Mouse (Mus musculus) G1E (cell line): ENCODE data around the gene Napb.
"Not testable (repeated sequence)": the region's sequence is repeated elsewhere in the genome, so short reads cannot be mapped to it uniquely, and the experiment has no call there.

ENCODE experiments used
- CTCF ChIP-seq: IDR thresholded peaks from 2 replicates; pipeline ENCODE4 v1.5.1; 2012; ENCODE audit warnings: low read depth, low read length, inconsistent platforms, mixed read lengths
- GATA1 ChIP-seq: IDR thresholded peaks from 2 replicates; pipeline ENCODE4 v1.6.1; 2012; ENCODE audit warnings: borderline replicate concordance, low read length, inconsistent platforms, mixed read lengths
- POLR2AphosphoS5 ChIP-seq: IDR thresholded peaks from 2 replicates; pipeline ENCODE4 v1.6.1; 2012; ENCODE audit warnings: low read depth, low read length, inconsistent platforms; ENCODE audit not compliant: insufficient replicate concordance
- TAL1 ChIP-seq: conservative IDR thresholded peaks from 2 replicates; pipeline ENCODE4 v1.6.1; 2012; ENCODE audit warnings: low read depth, low read length, inconsistent platforms, mixed read lengths

DNA sequence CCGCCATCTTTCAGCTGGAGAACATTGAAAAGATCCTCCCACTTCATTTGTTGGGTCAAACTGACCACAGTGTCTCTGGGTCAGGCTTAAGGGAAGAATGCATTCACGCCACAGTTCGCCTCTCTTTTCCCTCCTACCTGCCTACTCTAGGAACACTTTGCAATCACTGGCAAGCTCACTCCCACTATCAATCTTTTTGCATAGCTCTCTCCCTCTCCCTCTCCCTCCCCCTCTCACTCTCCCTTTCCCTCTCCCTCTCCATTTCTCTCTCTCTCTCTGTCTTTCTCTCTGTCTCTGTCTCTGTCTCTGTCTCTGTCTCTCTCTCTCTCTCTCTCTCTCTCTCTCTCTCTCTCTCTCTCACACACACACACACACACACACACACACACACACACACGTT is 39.1 kb upstream of the Napb start, which contains the start of gene Cst11:
- not testable (repeated sequence) for TF ChIP-seq GATA1, CTCF, POLR2AphosphoS5, TAL1
